Mouse (Mus musculus): ENCODE data around the gene Sipa1l1.

Gene Sipa1l1

GRCm38 (mm10) chr12:82335095-82335494 lies 166.0 kb downstream of the Sipa1l1 start:
- DNase-seq (ENCODE audit: low spot score): no peak

- no peak for DNase-seq (ENCODE audit: low spot score)
Observed at GRCm38 (mm10) chr12:82338550-82338949, 169.4 kb downstream of the Sipa1l1 start.

- no peak for DNase-seq (ENCODE audit: low spot score)
Observed at GRCm38 (mm10) chr12:82339221-82339861, 170.2 kb downstream of the Sipa1l1 start.

GRCm38 (mm10) chr12:82340196-82340918 lies 171.2 kb downstream of the Sipa1l1 start:
- DNase-seq (ENCODE audit: low spot score): no peak

- no peak for DNase-seq (ENCODE audit: low spot score)
Observed at GRCm38 (mm10) chr12:82341181-82341580, 172.1 kb downstream of the Sipa1l1 start.

GRCm38 (mm10) chr12:82341696-82342095 lies 172.6 kb downstream of the Sipa1l1 start:
- DNase-seq (ENCODE audit: low spot score): no peak

- DNase-seq (ENCODE audit: low spot score): no peak
Observed at GRCm38 (mm10) chr12:82350082-82350481, 181.0 kb downstream of the Sipa1l1 start.

GRCm38 (mm10) chr12:82350891-82351290 lies 181.8 kb downstream of the Sipa1l1 start:
- no peak for DNase-seq (ENCODE audit: low spot score)

GRCm38 (mm10) chr12:82353660-82354059 lies 184.5 kb downstream of the Sipa1l1 start:
- no peak for DNase-seq (ENCODE audit: low spot score)

- no peak for DNase-seq (ENCODE audit: low spot score)
Observed at GRCm38 (mm10) chr12:82355419-82356149, 186.5 kb downstream of the Sipa1l1 start.

GRCm38 (mm10) chr12:82356476-82356875 lies 187.4 kb downstream of the Sipa1l1 start:
- no peak for DNase-seq (ENCODE audit: low spot score)

- no peak for DNase-seq (ENCODE audit: low spot score)
Observed at GRCm38 (mm10) chr12:82357431-82357830, 188.3 kb downstream of the Sipa1l1 start.

- no peak for DNase-seq (ENCODE audit: low spot score)
Observed at GRCm38 (mm10) chr12:82362796-82363195, 193.7 kb downstream of the Sipa1l1 start.

GRCm38 (mm10) chr12:82364186-82364585 lies 195.1 kb downstream of the Sipa1l1 start:
- no peak for DNase-seq (ENCODE audit: low spot score)

GRCm38 (mm10) chr12:82365276-82365875 lies 196.3 kb downstream of the Sipa1l1 start:
- DNase-seq (ENCODE audit: low spot score): no peak

- DNase-seq (ENCODE audit: low spot score): no peak
Observed at GRCm38 (mm10) chr12:82366754-82367153, 197.6 kb downstream of the Sipa1l1 start.

- no peak for DNase-seq (ENCODE audit: low spot score)
Observed at GRCm38 (mm10) chr12:82367345-82367744, 198.2 kb downstream of the Sipa1l1 start.

GRCm38 (mm10) chr12:82367986-82368385 lies 198.9 kb downstream of the Sipa1l1 start:
- DNase-seq (ENCODE audit: low spot score): no peak

GRCm38 (mm10) chr12:82369402-82370160 lies 200.5 kb downstream of the Sipa1l1 start:
- no peak for DNase-seq (ENCODE audit: low spot score)

GRCm38 (mm10) chr12:82371266-82371665 lies 202.1 kb downstream of the Sipa1l1 start:
- DNase-seq (ENCODE audit: low spot score): no peak

- DNase-seq (ENCODE audit: low spot score): no peak
Observed at GRCm38 (mm10) chr12:82374020-82374419, 204.9 kb downstream of the Sipa1l1 start.

GRCm38 (mm10) chr12:82382932-82383331 lies 213.8 kb downstream of the Sipa1l1 start:
- DNase-seq (ENCODE audit: low spot score): no peak

Measured in ovary, postnatal 36 days (tissue).